ENCODE assay signal across 11 mouse cellular contexts in the genomic region with DNA sequence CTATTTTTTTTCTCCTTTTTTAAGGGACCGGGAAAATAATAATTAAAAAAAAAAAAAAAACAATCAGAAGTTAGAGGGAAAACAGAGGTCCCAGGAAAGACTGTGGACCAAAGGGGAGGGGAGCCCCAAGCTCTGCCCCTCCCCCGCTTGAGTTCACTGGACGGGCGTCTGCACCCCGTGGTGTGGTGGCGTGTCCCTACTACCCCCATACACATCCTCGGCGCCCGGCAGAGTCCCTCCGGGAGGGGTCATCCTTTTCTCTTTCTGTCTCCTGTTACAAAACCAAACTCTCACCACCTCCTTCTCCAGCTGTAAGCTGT. TPM values are rescaled to one million over a fixed set of nuclear protein-coding genes. Genes with fewer than 3 reads are reported as not detected.
DNase-seq lines count a peak whose midpoint lies in the region; ATAC-seq and TF ChIP-seq lines count a peak whose summit lies in the region.
"Had no signal": no experiment of that assay in that cellular context is flagged by ENCODE, and none has a peak within 500 bp of the region (broad histone marks: within the 10 kb centered on the region; RNA-seq: fewer than 3 reads in every experiment).

No protein-coding gene starts in this region.

- TF ChIP-seq CTCF in layer of hippocampus, adult 2 months (conservative IDR thresholded peaks at IDR 0.05) = no peak
- no peak for TF ChIP-seq CTCF in liver, postnatal 0 days (IDR thresholded peaks at IDR 0.05; ENCODE audit: low read depth)

- H3K4me2 ChIP-seq in hindbrain, embryonic 16.5 days (ENCODE audit: low read length) = peak overlapping the region; percentile 95
- H3K4me2 ChIP-seq in neural tube, embryonic 12.5 days (replicated peaks) = peak overlapping the region; percentile 93
- no peak overlapping the region for H3K4me2 ChIP-seq in liver, postnatal 0 days (ENCODE audit: low read depth, low read length)

- no peaks in the 10 kb centered on the region for H3K9me3 ChIP-seq in forebrain, embryonic 10.5 days
- H3K9me3 ChIP-seq in hindbrain, embryonic 16.5 days (ENCODE audit: control insufficient read depth, low read length) = no peaks in the 10 kb centered on the region
- H3K9me3 ChIP-seq in neural tube, embryonic 12.5 days = no peaks in the 10 kb centered on the region
- H3K9me3 ChIP-seq in liver, postnatal 0 days (ENCODE audit: low read length) = no peaks in the 10 kb centered on the region
- H3K9me3 ChIP-seq: lung, embryonic 15.5 days had no signal

- H3K4me1 ChIP-seq in forebrain, embryonic 10.5 days = peaks cover 58% of the 10 kb centered on the region
- H3K4me1 ChIP-seq in hindbrain, embryonic 16.5 days (ENCODE audit: control insufficient read depth, insufficient read depth, low read depth, low read length) = peaks cover 13% of the 10 kb centered on the region
- no peaks in the 10 kb centered on the region; the same call in 1 of the 2 replicates for H3K4me1 ChIP-seq in neural tube, embryonic 12.5 days
- H3K4me1 ChIP-seq in liver, postnatal 0 days (ENCODE audit: insufficient read depth) = peaks cover 17% of the 10 kb centered on the region

- peak overlapping the region; percentile 70 for H3K4me3 ChIP-seq in layer of hippocampus, adult 2 months
- peak overlapping the region; percentile 87 for H3K4me3 ChIP-seq in forebrain, embryonic 10.5 days
- peak overlapping the region; percentile 88 for H3K4me3 ChIP-seq in hindbrain, embryonic 16.5 days (ENCODE audit: low read length)
- peak overlapping the region; percentile 93 for H3K4me3 ChIP-seq in neural tube, embryonic 12.5 days
- H3K4me3 ChIP-seq in liver, postnatal 0 days (ENCODE audit: low read depth, low read length) = no peak overlapping the region

- no peak for DNase-seq in layer of hippocampus, adult 2 months (ENCODE audit: low spot score in 2 of 2)
- no peak for DNase-seq in layer of hippocampus, postnatal 25 days (ENCODE audit: extremely low spot score in 1 of 2, low spot score in 1 of 2)
- DNase-seq in forebrain, embryonic 10.5 days (ENCODE audit: extremely low spot score, low spot score) = no peak
- no peak for DNase-seq in ovary, postnatal 36 days (ENCODE audit: low spot score)
- no peak for DNase-seq in testis, postnatal 10 days (ENCODE audit: low spot score)
- DNase-seq in liver, postnatal 0 days = no peak

- H3K36me3 ChIP-seq in forebrain, embryonic 10.5 days (replicated peaks) = no peaks in the 10 kb centered on the region
- H3K36me3 ChIP-seq in hindbrain, embryonic 16.5 days (ENCODE audit: control insufficient read depth, insufficient read depth, low read length) = no peaks in the 10 kb centered on the region
- no peaks in the 10 kb centered on the region for H3K36me3 ChIP-seq in neural tube, embryonic 12.5 days
- H3K36me3 ChIP-seq in liver, postnatal 0 days (replicated peaks; ENCODE audit: insufficient read depth, low read length) = no peaks in the 10 kb centered on the region
- H3K36me3 ChIP-seq: lung, embryonic 15.5 days had no signal

- no peak for ATAC-seq in hindbrain, embryonic 16.5 days
- no peak for ATAC-seq in neural tube, embryonic 12.5 days (ENCODE audit: low FRiP score, low read depth)
- no peak for ATAC-seq in liver, postnatal 0 days

- TF ChIP-seq EP300 in liver, postnatal 0 days (IDR thresholded peaks at IDR 0.05; ENCODE audit: low read depth) = no peak

- peak overlapping the region; percentile 91 for H3K27ac ChIP-seq in layer of hippocampus, adult 2 months
- peak overlapping the region; percentile 98 for H3K27ac ChIP-seq in forebrain, embryonic 10.5 days
- peak overlapping the region; percentile 99 for H3K27ac ChIP-seq in hindbrain, embryonic 16.5 days (ENCODE audit: low read depth, low read length)
- H3K27ac ChIP-seq in neural tube, embryonic 12.5 days = peak overlapping the region; percentile 99
- no peak overlapping the region for H3K27ac ChIP-seq in liver, postnatal 0 days (ENCODE audit: low read depth)
- H3K27ac ChIP-seq: kidney, postnatal 0 days; lung, embryonic 15.5 days had no signal

- peaks cover 99% of the 10 kb centered on the region for H3K27me3 ChIP-seq in forebrain, embryonic 10.5 days (ENCODE audit: poor library complexity, severe bottlenecking)
- no peaks in the 10 kb centered on the region; the same call in 1 of the 2 replicates for H3K27me3 ChIP-seq in hindbrain, embryonic 16.5 days (replicated peaks; ENCODE audit: control insufficient read depth, insufficient read depth, low read length)
- no peaks in the 10 kb centered on the region for H3K27me3 ChIP-seq in neural tube, embryonic 12.5 days (replicated peaks)
- H3K27me3 ChIP-seq in liver, postnatal 0 days (ENCODE audit: insufficient read depth, low read length) = peaks cover 86% of the 10 kb centered on the region

- under 1% methylated on average over 10 of the region's 10 CpGs for WGBS in forebrain, embryonic 10.5 days
- WGBS in hindbrain, embryonic 16.5 days = 1% methylated on average over 10 of the region's 10 CpGs
- WGBS in neural tube, embryonic 12.5 days = 0% methylated on average over 10 of the region's 10 CpGs
- WGBS in liver, postnatal 0 days (ENCODE audit: insufficient replicate concordance) = 1% methylated on average over 10 of the region's 10 CpGs

- H3K9ac ChIP-seq in hindbrain, embryonic 16.5 days (ENCODE audit: low read depth, low read length) = peak overlapping the region; percentile 97
- H3K9ac ChIP-seq in neural tube, embryonic 12.5 days = peak overlapping the region; percentile 98
- H3K9ac ChIP-seq in liver, postnatal 0 days (replicated peaks) = no peak overlapping the region
- H3K9ac ChIP-seq: lung, embryonic 15.5 days had no signal

RNA-seq across cellular contexts. Expression of gene Pou3f2, which starts 1.6 kb away (rescaled TPM):
- 1 to 10 TPM; 9.6 to 10.0 TPM for total RNA-seq in layer of hippocampus, adult 2 months (2021)
- total RNA-seq in layer of hippocampus, postnatal 25 days (2021) = 10 to 100 TPM in 1 of 2 experiments, 1 to 10 TPM in 1; 9.6 to 10.2 TPM
- polyA plus RNA-seq in forebrain, embryonic 10.5 days (2016; fragmentation: Nextera tagmentation; extraction: Ambion mirVana) = 13.3 and 14.6 TPM in 2 replicates
- polyA plus RNA-seq in hindbrain, embryonic 16.5 days (2015; fragmentation: Nextera tagmentation; extraction: Ambion mirVana) = 15.3 and 18.5 TPM in 2 replicates
- 31.9 and 40.0 TPM in 2 replicates for polyA plus RNA-seq in neural tube, embryonic 12.5 days (2016; fragmentation: Nextera tagmentation; extraction: Ambion mirVana)
- not detected in 2 replicates for polyA plus RNA-seq in liver, postnatal 0 days (2015; fragmentation: Nextera tagmentation; extraction: Ambion mirVana)
- polyA plus RNA-seq: kidney, postnatal 0 days; thymus, postnatal 0 days had no signal

Comparison
In these comparisons a context has a peak if more than half of its experiments do, and no peak if none do; other contexts are left out.
1. RNA of gene Pou3f2, which starts 1.6 kb away (polyA plus RNA-seq): 31.9 to 40.0 TPM in neural tube, embryonic 12.5 days, 15.3 to 18.5 TPM in hindbrain, embryonic 16.5 days and 13.3 to 14.6 TPM in forebrain, embryonic 10.5 days; not detected in liver, postnatal 0 days; every median in the first group is over 10 times any median in the second.